Mouse (Mus musculus): ENCODE results near the gene Oas3. TPM values are rescaled to one million over a fixed set of nuclear protein-coding genes. Genes with fewer than 3 reads are reported as not detected.

Oas3 gene
- 1.7 and 1.9 TPM in 2 replicates for polyA plus RNA-seq (2011; ENCODE audit: insufficient read depth, insufficient read length, low read depth, missing spikeins)

- H3K36me3 ChIP-seq (ENCODE audit: control insufficient read depth, insufficient read depth, low read length, poor library complexity, severe bottlenecking), result no peaks in the 10 kb centered on the region
- H3K9ac ChIP-seq (ENCODE audit: low read depth, poor library complexity, severe bottlenecking), result no peak within 1 kb of the TSS
- TF ChIP-seq POLR2A (IDR thresholded peaks at IDR 0.05; ENCODE audit: insufficient read depth, low read length) (no peak), EP300 (IDR thresholded peaks at IDR 0.05; ENCODE audit: insufficient read depth, low read depth, low read length) (no peak), CTCF (IDR thresholded peaks at IDR 0.05; ENCODE audit: low read depth, low read length) (no peak)
- H3K4me1 ChIP-seq (ENCODE audit: control insufficient read depth, insufficient read depth, low read length), result peaks cover 2% of the 10 kb centered on the region
- H3K27me3 ChIP-seq (ENCODE audit: control insufficient read depth, insufficient read depth, low read length, poor library complexity, severe bottlenecking), result no peaks in the 10 kb centered on the region
- no peaks in the 10 kb centered on the region for H3K9me3 ChIP-seq (replicated peaks; ENCODE audit: control insufficient read depth, insufficient read depth, low read length, poor library complexity, severe bottlenecking)
- no peak within 1 kb of the TSS for H3K27ac ChIP-seq (ENCODE audit: insufficient read depth, low read length)
- H3K4me3 ChIP-seq (ENCODE audit: low read depth, low read length), result no peak within 1 kb of the TSS
Observed at GRCm38 (mm10) chr5:120777478-120777877, at the start of gene Oas3. Oas3 (minus strand) TSS chr5:120777661.

- no peak for TF ChIP-seq CTCF (IDR thresholded peaks at IDR 0.05; ENCODE audit: low read depth, low read length)
- TF ChIP-seq EP300 (IDR thresholded peaks at IDR 0.05; ENCODE audit: insufficient read depth, low read depth, low read length), result no peak
- Histone ChIP-seq H3K27ac (ENCODE audit: insufficient read depth, low read length) (no peak overlapping the region), H3K4me3 (ENCODE audit: low read depth, low read length) (no peak overlapping the region), H3K27me3 (ENCODE audit: control insufficient read depth, insufficient read depth, low read length, poor library complexity, severe bottlenecking) (no peaks in the 10 kb centered on the region), H3K36me3 (ENCODE audit: control insufficient read depth, insufficient read depth, low read length, poor library complexity, severe bottlenecking) (no peaks in the 10 kb centered on the region), H3K9me3 (replicated peaks; ENCODE audit: control insufficient read depth, insufficient read depth, low read length, poor library complexity, severe bottlenecking) (no peaks in the 10 kb centered on the region), H3K4me1 (ENCODE audit: control insufficient read depth, insufficient read depth, low read length) (no peaks in the 10 kb centered on the region), H3K9ac (ENCODE audit: low read depth, poor library complexity, severe bottlenecking) (no peak overlapping the region)
Observed at GRCm38 (mm10) chr5:120818999-120819398, 41.5 kb upstream of the Oas3 start.

GRCm38 (mm10) chr5:120815949-120816348, 38.5 kb upstream of the Oas3 start:
- no peaks in the 10 kb centered on the region for H3K36me3 ChIP-seq (ENCODE audit: control insufficient read depth, insufficient read depth, low read length, poor library complexity, severe bottlenecking)
- no peaks in the 10 kb centered on the region for H3K9me3 ChIP-seq (replicated peaks; ENCODE audit: control insufficient read depth, insufficient read depth, low read length, poor library complexity, severe bottlenecking)
- H3K9ac ChIP-seq (ENCODE audit: low read depth, poor library complexity, severe bottlenecking), result no peak overlapping the region
- no peak overlapping the region for H3K4me3 ChIP-seq (ENCODE audit: low read depth, low read length)
- H3K4me1 ChIP-seq (ENCODE audit: control insufficient read depth, insufficient read depth, low read length), result no peaks in the 10 kb centered on the region
- no peaks in the 10 kb centered on the region for H3K27me3 ChIP-seq (ENCODE audit: control insufficient read depth, insufficient read depth, low read length, poor library complexity, severe bottlenecking)
- H3K27ac ChIP-seq (ENCODE audit: insufficient read depth, low read length), result no peak overlapping the region
- no peak for TF ChIP-seq EP300 (IDR thresholded peaks at IDR 0.05; ENCODE audit: insufficient read depth, low read depth, low read length)
- no peak for TF ChIP-seq POLR2A (IDR thresholded peaks at IDR 0.05; ENCODE audit: insufficient read depth, low read length)
- TF ChIP-seq CTCF (IDR thresholded peaks at IDR 0.05; ENCODE audit: low read depth, low read length), result peak; percentile 41

- Histone ChIP-seq H3K9me3 (replicated peaks; ENCODE audit: control insufficient read depth, insufficient read depth, low read length, poor library complexity, severe bottlenecking) (no peaks in the 10 kb centered on the region), H3K27me3 (ENCODE audit: control insufficient read depth, insufficient read depth, low read length, poor library complexity, severe bottlenecking) (no peaks in the 10 kb centered on the region), H3K4me1 (ENCODE audit: control insufficient read depth, insufficient read depth, low read length) (no peaks in the 10 kb centered on the region), H3K36me3 (ENCODE audit: control insufficient read depth, insufficient read depth, low read length, poor library complexity, severe bottlenecking) (no peaks in the 10 kb centered on the region), H3K4me3 (ENCODE audit: low read depth, low read length) (peak overlapping the region; percentile 19; the same call in 1 of the 2 replicates), H3K9ac (ENCODE audit: low read depth, poor library complexity, severe bottlenecking) (no peak overlapping the region), H3K27ac (ENCODE audit: insufficient read depth, low read length) (no peak overlapping the region)
- no peak for TF ChIP-seq CTCF (IDR thresholded peaks at IDR 0.05; ENCODE audit: low read depth, low read length)
- TF ChIP-seq EP300 (IDR thresholded peaks at IDR 0.05; ENCODE audit: insufficient read depth, low read depth, low read length), result no peak
- TF ChIP-seq POLR2A (IDR thresholded peaks at IDR 0.05; ENCODE audit: insufficient read depth, low read length), result no peak
Observed at GRCm38 (mm10) chr5:120813023-120813422, 35.6 kb upstream of the Oas3 start.

- Histone ChIP-seq H3K27ac (ENCODE audit: insufficient read depth, low read length) (peak within 1 kb of the TSS; percentile 73), H3K27me3 (ENCODE audit: control insufficient read depth, insufficient read depth, low read length, poor library complexity, severe bottlenecking) (no peaks in the 10 kb centered on the region), H3K9me3 (replicated peaks; ENCODE audit: control insufficient read depth, insufficient read depth, low read length, poor library complexity, severe bottlenecking) (no peaks in the 10 kb centered on the region), H3K9ac (ENCODE audit: low read depth, poor library complexity, severe bottlenecking) (peak within 1 kb of the TSS; percentile 64), H3K4me1 (ENCODE audit: control insufficient read depth, insufficient read depth, low read length) (no peaks in the 10 kb centered on the region), H3K4me3 (ENCODE audit: low read depth, low read length) (peak within 1 kb of the TSS; percentile 56), H3K36me3 (ENCODE audit: control insufficient read depth, insufficient read depth, low read length, poor library complexity, severe bottlenecking) (no peaks in the 10 kb centered on the region)
- TF ChIP-seq EP300 (IDR thresholded peaks at IDR 0.05; ENCODE audit: insufficient read depth, low read depth, low read length) (no peak), CTCF (IDR thresholded peaks at IDR 0.05; ENCODE audit: low read depth, low read length) (no peak), POLR2A (IDR thresholded peaks at IDR 0.05; ENCODE audit: insufficient read depth, low read length) (peak; percentile 51)
Observed at GRCm38 (mm10) chr5:120811951-120812819, 34.7 kb upstream of the Oas3 start, which contains the start of gene Oas1c. Oas1c (minus strand) TSS chr5:120812514.

GRCm38 (mm10) chr5:120809171-120809570, 31.7 kb upstream of the Oas3 start:
- Histone ChIP-seq H3K27ac (ENCODE audit: insufficient read depth, low read length) (no peak overlapping the region), H3K36me3 (ENCODE audit: control insufficient read depth, insufficient read depth, low read length, poor library complexity, severe bottlenecking) (no peaks in the 10 kb centered on the region), H3K27me3 (ENCODE audit: control insufficient read depth, insufficient read depth, low read length, poor library complexity, severe bottlenecking) (no peaks in the 10 kb centered on the region), H3K4me3 (ENCODE audit: low read depth, low read length) (no peak overlapping the region), H3K4me1 (ENCODE audit: control insufficient read depth, insufficient read depth, low read length) (no peaks in the 10 kb centered on the region), H3K9me3 (replicated peaks; ENCODE audit: control insufficient read depth, insufficient read depth, low read length, poor library complexity, severe bottlenecking) (no peaks in the 10 kb centered on the region), H3K9ac (ENCODE audit: low read depth, poor library complexity, severe bottlenecking) (no peak overlapping the region)
- TF ChIP-seq CTCF (IDR thresholded peaks at IDR 0.05; ENCODE audit: low read depth, low read length) (no peak), EP300 (IDR thresholded peaks at IDR 0.05; ENCODE audit: insufficient read depth, low read depth, low read length) (no peak), POLR2A (IDR thresholded peaks at IDR 0.05; ENCODE audit: insufficient read depth, low read length) (no peak)
